Mouse (Mus musculus) liver, embryonic 11.5 days (tissue): ENCODE results near the gene Vmn1r195. TPM values are rescaled to one million over a fixed set of nuclear protein-coding genes. Genes with fewer than 3 reads are reported as not detected.
"Not testable (repeated sequence)": the region's sequence is repeated elsewhere in the genome, so short reads cannot be mapped to it uniquely, and the experiment has no call there.

Experiments used
- ATAC-seq: fragments of 200-750 bp; cut with Nextera tagmentation; replicated peaks from 2 replicates; pipeline ENCODE4 v1.8.0; 2017; ENCODE audit warnings: moderate number of reproducible peaks, mild to moderate bottlenecking, moderate TSS enrichment, moderate library complexity; ENCODE audit not compliant: low FRiP score
- DNase-seq: peaks from one replicate; pipeline ENCODE4 v3.0.0-alpha.2; 2017; ENCODE audit warnings: low spot score
- H3K27ac ChIP-seq: fragments of 300-500 bp; sonication (generic); 2 replicates; pipeline ENCODE4 v1.5.1; 2014; ENCODE audit warnings: mild to moderate bottlenecking, low read depth, low read length, control low read depth
- H3K27me3 ChIP-seq: fragments of 300-500 bp; sonication (generic); replicated peaks from 2 replicates; pipeline ENCODE4 v1.6.1; 2014; ENCODE audit warnings: low read length, mixed read lengths; ENCODE audit not compliant: control insufficient read depth, insufficient read depth
- H3K36me3 ChIP-seq: fragments of 300-500 bp; sonication (generic); 2 replicates; pipeline ENCODE4 v1.6.1; 2014; ENCODE audit warnings: mild to moderate bottlenecking, low read length, moderate library complexity, mixed read lengths; ENCODE audit not compliant: control insufficient read depth, insufficient read depth
- H3K4me1 ChIP-seq: fragments of 300-500 bp; sonication (generic); replicated peaks from 2 replicates; pipeline ENCODE4 v1.6.1; 2014; ENCODE audit warnings: low read length, mixed read lengths; ENCODE audit not compliant: control insufficient read depth, insufficient read depth
- H3K4me2 ChIP-seq: fragments of 300-500 bp; sonication (generic); 2 replicates; pipeline ENCODE4 v1.6.1; 2014; ENCODE audit warnings: mild to moderate bottlenecking, control low read depth, moderate library complexity
- H3K4me3 ChIP-seq: fragments of 300-500 bp; sonication (generic); 2 replicates; pipeline ENCODE4 v1.5.1; 2014; ENCODE audit warnings: low read depth, low read length, control low read depth
- H3K9ac ChIP-seq: fragments of 300-500 bp; sonication (generic); 2 replicates; pipeline ENCODE4 v1.6.1; 2014; ENCODE audit warnings: low read depth, low read length, control low read depth
- H3K9me3 ChIP-seq: fragments of 300-500 bp; sonication (generic); 2 replicates; pipeline ENCODE4 v1.6.1; 2016; ENCODE audit warnings: low read length, inconsistent platforms, mixed read lengths; ENCODE audit not compliant: control insufficient read depth
- WGBS: fragments of 180-500 bp; shearing (Covaris S2); extraction: QIAGEN DNeasy Blood & Tissue Kit; methylation state at CpG from one replicate; pipeline ENCODE4 v1.1.7; 2014; 5-methylcytosine and 5-hydroxymethylcytosine counted together
- polyA plus RNA-seq: library from polyadenylated mRNA; unstranded; fragments of >200 nt; fragmentation: Nextera tagmentation; extraction: Ambion mirVana; gene quantifications from 2 replicates; pipeline ENCODE4 v1.2.1, GENCODE M21; 2014

Gene Vmn1r195
- not detected in 2 replicates for polyA plus RNA-seq

- not testable (repeated sequence) for H3K36me3 ChIP-seq, ATAC-seq, H3K9ac ChIP-seq, H3K4me3 ChIP-seq, H3K27ac ChIP-seq, H3K4me2 ChIP-seq, DNase-seq, H3K27me3 ChIP-seq, H3K4me1 ChIP-seq, H3K9me3 ChIP-seq
- WGBS: 79% methylated on average over 1 of the region's 1 CpGs
These were observed at the start of gene Vmn1r195 for GRCm38 (mm10) chr13:22270222-22270621. Gene Vmn1r195 (plus strand): TSS chr13:22270522.

GRCm38 (mm10) chr13:22223060-22223459 is 47.3 kb upstream of the Vmn1r195 start, which contains the start of gene Vmn1r193:
Gene Vmn1r193 (minus strand): TSS chr13:22223160.
- not testable (repeated sequence) for H3K9me3 ChIP-seq, DNase-seq, H3K4me3 ChIP-seq, H3K36me3 ChIP-seq, H3K27me3 ChIP-seq, ATAC-seq, H3K9ac ChIP-seq, H3K4me1 ChIP-seq, H3K4me2 ChIP-seq, H3K27ac ChIP-seq
- WGBS: 59% methylated on average over 1 of the region's 1 CpGs

GRCm38 (mm10) chr13:22243915-22244314 is 26.4 kb upstream of the Vmn1r195 start, which contains the start of gene Vmn1r194:
Gene Vmn1r194 (plus strand): TSS chr13:22244215.
- H3K27ac ChIP-seq: no peak within 1 kb of the TSS
- no peaks in the 10 kb centered on the region for H3K9me3 ChIP-seq
- no peak within 1 kb of the TSS for H3K4me3 ChIP-seq
- no peaks in the 10 kb centered on the region for H3K36me3 ChIP-seq
- H3K9ac ChIP-seq: no peak within 1 kb of the TSS
- no peak for DNase-seq
- 46% methylated on average over 1 of the region's 1 CpGs for WGBS
- no peak for ATAC-seq
- H3K4me1 ChIP-seq: no peaks in the 10 kb centered on the region
- H3K27me3 ChIP-seq: no peaks in the 10 kb centered on the region
- H3K4me2 ChIP-seq: no peak within 1 kb of the TSS

GRCm38 (mm10) chr13:22271721-22272120 is 1.4 kb downstream of the Vmn1r195 start:
- Histone ChIP-seq H3K36me3 (no peaks in the 10 kb centered on the region), H3K4me1 (no peaks in the 10 kb centered on the region), H3K9me3 (no peaks in the 10 kb centered on the region), H3K27ac (no peak overlapping the region), H3K4me3 (no peak overlapping the region), H3K9ac (no peak overlapping the region), H3K4me2 (no peak overlapping the region), H3K27me3 (no peaks in the 10 kb centered on the region)
- DNase-seq (no peak), ATAC-seq (no peak)
- WGBS: 59% methylated on average over 2 of the region's 2 CpGs

- H3K9me3 ChIP-seq: no peaks in the 10 kb centered on the region
- DNase-seq (no peak), ATAC-seq (no peak)
- H3K4me2 ChIP-seq: no peak overlapping the region
- no peaks in the 10 kb centered on the region for H3K4me1 ChIP-seq
- no peak overlapping the region for H3K9ac ChIP-seq
- H3K36me3 ChIP-seq: no peaks in the 10 kb centered on the region
- H3K27ac ChIP-seq: no peak overlapping the region
- H3K27me3 ChIP-seq: no peaks in the 10 kb centered on the region
- 77% methylated on average over 2 of the region's 2 CpGs for WGBS
- H3K4me3 ChIP-seq: no peak overlapping the region
These were observed 14.3 kb downstream of the Vmn1r195 start for GRCm38 (mm10) chr13:22284578-22284977.

- no peak within 1 kb of the TSS for H3K9ac ChIP-seq
- WGBS: 65% methylated on average over 2 of the region's 2 CpGs
- H3K36me3 ChIP-seq: no peaks in the 10 kb centered on the region
- H3K27ac ChIP-seq: no peak within 1 kb of the TSS
- no peak for DNase-seq
- no peak for ATAC-seq
- H3K4me1 ChIP-seq: no peaks in the 10 kb centered on the region
- H3K4me3 ChIP-seq: no peak within 1 kb of the TSS
- no peak within 1 kb of the TSS for H3K4me2 ChIP-seq
- no peaks in the 10 kb centered on the region for H3K27me3 ChIP-seq
- H3K9me3 ChIP-seq: no peaks in the 10 kb centered on the region
These were observed 19.3 kb downstream of the Vmn1r195 start, which contains the start of gene Vmn1r196 for GRCm38 (mm10) chr13:22289620-22290019. Gene Vmn1r196 (plus strand): TSS chr13:22289920.

GRCm38 (mm10) chr13:22308075-22308474 is 37.8 kb downstream of the Vmn1r195 start:
- not testable (repeated sequence) for H3K9me3 ChIP-seq, H3K9ac ChIP-seq, H3K36me3 ChIP-seq, H3K4me1 ChIP-seq, H3K27ac ChIP-seq, ATAC-seq, DNase-seq, H3K4me2 ChIP-seq, H3K4me3 ChIP-seq, H3K27me3 ChIP-seq
- 88% methylated on average over 5 of the region's 5 CpGs for WGBS

GRCm38 (mm10) chr13:22315361-22315760 is 45.0 kb downstream of the Vmn1r195 start:
- H3K4me2 ChIP-seq: no peak overlapping the region
- 69% methylated on average over 2 of the region's 2 CpGs for WGBS
- no peak overlapping the region for H3K9ac ChIP-seq
- no peaks in the 10 kb centered on the region for H3K27me3 ChIP-seq
- no peak overlapping the region for H3K4me3 ChIP-seq
- H3K27ac ChIP-seq: no peak overlapping the region
- ATAC-seq (no peak), DNase-seq (no peak)
- H3K4me1 ChIP-seq: no peaks in the 10 kb centered on the region
- no peaks in the 10 kb centered on the region for H3K36me3 ChIP-seq
- H3K9me3 ChIP-seq: no peaks in the 10 kb centered on the region

- Histone ChIP-seq H3K4me3 (no peak overlapping the region), H3K9ac (no peak overlapping the region), H3K27ac (no peak overlapping the region), H3K4me1 (no peaks in the 10 kb centered on the region), H3K36me3 (no peaks in the 10 kb centered on the region), H3K9me3 (no peaks in the 10 kb centered on the region), H3K4me2 (no peak overlapping the region), H3K27me3 (no peaks in the 10 kb centered on the region)
- ATAC-seq: no peak
- 82% methylated on average over 2 of the region's 2 CpGs for WGBS
- no peak for DNase-seq
These were observed 47.0 kb downstream of the Vmn1r195 start for GRCm38 (mm10) chr13:22317366-22317765.
